Mouse (Mus musculus) T-helper 1 cell (primary cell): Measurements from ENCODE around the gene Ppm1l.

Experiments used
- in situ Hi-C: fragments of 300-600 bp; cut with MboI, MseI; formaldehyde crosslinking; loops from one replicate; pipeline ENCODE4 v1.15.1; 2025; ENCODE audit warnings: high pct_unique_total_duplicates

Ppm1l gene

GRCm38 (mm10) chr3:69316391-69317195 lies at the start of gene Ppm1l:
Gene Ppm1l, plus strand, starts transcription at chr3:69316861.
- in situ Hi-C loops: no loop called here

GRCm38 (mm10) chr3:69271812-69272211 lies 44.8 kb upstream of the Ppm1l start:
- in situ Hi-C loops: no loop called here

GRCm38 (mm10) chr3:69274018-69274663 lies 42.5 kb upstream of the Ppm1l start:
- in situ Hi-C loops: no loop called here

GRCm38 (mm10) chr3:69274664-69275312 lies 41.9 kb upstream of the Ppm1l start:
- in situ Hi-C loops: loop anchor here (25.0 kb wide), 1 partner anchor 1812 kb away; the partner anchor contains the start of gene Lxn

GRCm38 (mm10) chr3:69278648-69279047 lies 38.0 kb upstream of the Ppm1l start:
- in situ Hi-C loops: loop anchor here (25.0 kb wide), 1 partner anchor 1816 kb away; the partner anchor contains the start of gene Lxn

GRCm38 (mm10) chr3:69282406-69282805 lies 34.3 kb upstream of the Ppm1l start:
- in situ Hi-C loops: loop anchor here (25.0 kb wide), 1 partner anchor 1820 kb away; the partner anchor contains the start of gene Lxn

DNA sequence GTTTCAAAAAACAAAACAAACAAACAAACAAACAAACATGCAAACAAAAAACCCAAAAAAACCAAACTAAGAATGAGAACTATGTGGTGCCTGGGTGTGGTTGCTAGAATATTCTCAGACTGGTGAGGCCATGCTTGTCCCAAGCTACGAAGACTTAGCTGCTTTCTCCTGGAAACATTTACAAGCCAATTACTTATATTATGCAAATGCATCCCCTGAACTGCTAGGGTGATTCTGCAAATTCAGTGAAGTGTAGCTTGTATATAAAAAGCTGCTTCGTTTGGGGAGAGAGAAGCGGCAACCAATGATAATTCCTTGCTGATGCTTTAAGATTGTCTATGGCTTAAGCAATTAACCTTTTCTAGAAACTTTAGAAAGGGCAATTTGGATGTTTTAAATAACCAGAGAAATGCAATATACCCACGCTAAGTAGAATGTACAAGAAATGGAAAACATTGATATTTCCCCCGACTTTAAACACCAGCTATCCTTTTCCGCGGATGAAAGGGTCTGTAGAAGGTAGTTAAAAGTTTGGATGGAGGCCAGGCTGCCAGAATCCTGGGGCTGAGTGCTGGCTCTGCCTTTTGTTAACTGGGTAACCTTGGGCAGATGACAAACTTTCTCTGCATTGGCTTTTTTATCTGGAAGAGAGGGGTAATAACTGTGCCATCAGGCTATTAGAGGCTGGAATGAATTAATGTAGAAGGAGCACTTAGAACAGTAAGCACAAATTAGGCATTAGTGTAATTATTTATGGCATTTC lies 33.4 kb upstream of the Ppm1l start:
- in situ Hi-C loops: loop anchor here (25.0 kb wide), 1 partner anchor 1821 kb away; the partner anchor contains the start of gene Lxn

GRCm38 (mm10) chr3:69289833-69290232 lies 26.8 kb upstream of the Ppm1l start:
- in situ Hi-C loops: loop anchor here (25.0 kb wide), 1 partner anchor 1828 kb away; the partner anchor contains the start of gene Lxn

DNA sequence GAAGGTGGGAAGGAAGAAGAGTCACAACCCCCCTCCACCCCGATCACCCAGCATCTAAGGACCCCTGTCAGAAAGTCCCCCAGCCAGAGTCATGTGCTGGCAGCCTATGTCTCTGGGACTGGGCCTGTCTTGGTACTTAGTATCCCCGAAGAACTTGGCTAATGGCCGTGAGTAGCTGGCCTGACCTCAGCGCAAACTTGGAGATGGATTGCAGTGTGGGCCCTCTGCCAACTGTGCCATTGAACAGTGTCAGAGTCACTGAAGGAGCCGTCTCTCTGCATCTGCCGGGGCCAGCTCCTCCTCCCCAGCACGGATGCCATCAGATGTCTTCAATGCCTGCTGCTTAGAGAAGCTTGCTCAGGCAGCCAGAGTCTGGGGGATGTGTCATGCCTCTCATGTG lies 26.4 kb upstream of the Ppm1l start:
- in situ Hi-C loops: loop anchor here (25.0 kb wide), 1 partner anchor 1828 kb away; the partner anchor contains the start of gene Lxn

DNA sequence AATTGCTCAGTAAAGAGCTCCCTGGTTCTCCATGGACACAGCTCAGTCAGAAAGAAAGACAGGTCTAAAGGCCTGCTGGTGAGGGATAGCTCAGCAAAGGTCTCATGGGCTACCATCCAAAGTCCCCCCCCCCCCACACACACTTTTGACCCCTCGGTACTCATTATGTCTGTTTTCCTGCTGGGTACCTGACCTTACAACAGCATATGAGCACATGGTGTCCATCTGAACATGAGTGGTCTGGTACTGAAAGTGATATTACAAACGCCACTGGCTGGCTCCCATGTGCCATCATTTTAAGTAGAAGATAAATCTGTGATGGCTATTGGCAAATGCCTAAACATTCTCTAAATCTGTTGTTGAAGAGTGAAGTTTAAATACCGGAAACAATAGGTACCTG lies 25.8 kb upstream of the Ppm1l start:
- in situ Hi-C loops: loop anchor here (25.0 kb wide), 1 partner anchor 1829 kb away; the partner anchor contains the start of gene Lxn

GRCm38 (mm10) chr3:69292628-69293027 lies 24.0 kb upstream of the Ppm1l start:
- in situ Hi-C loops: loop anchor here (25.0 kb wide), 1 partner anchor 1830 kb away; the partner anchor contains the start of gene Lxn

DNA sequence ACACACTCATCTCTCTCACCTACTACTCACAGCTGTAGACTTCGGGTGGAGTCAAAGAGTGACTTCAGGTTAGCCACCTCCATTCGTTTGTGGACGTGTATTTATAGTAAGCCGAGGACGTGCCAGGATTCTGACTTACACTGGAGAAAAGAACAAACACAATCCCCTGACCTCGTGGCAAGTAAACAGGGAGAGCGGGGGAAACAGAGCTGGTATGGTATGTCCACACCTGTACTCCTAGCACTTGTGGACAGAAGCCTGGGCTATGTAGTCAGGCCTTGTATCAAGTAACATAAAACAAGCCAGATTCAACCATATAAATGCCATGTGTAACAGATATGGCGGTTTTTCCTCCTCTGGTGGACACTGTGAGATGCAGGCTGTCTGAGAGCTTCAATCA lies 20.4 kb upstream of the Ppm1l start:
- in situ Hi-C loops: loop anchor here (25.0 kb wide), 1 partner anchor 1834 kb away; the partner anchor contains the start of gene Lxn

- in situ Hi-C loops: no loop called here
Observed at GRCm38 (mm10) chr3:69300121-69300520, 16.5 kb upstream of the Ppm1l start.

DNA sequence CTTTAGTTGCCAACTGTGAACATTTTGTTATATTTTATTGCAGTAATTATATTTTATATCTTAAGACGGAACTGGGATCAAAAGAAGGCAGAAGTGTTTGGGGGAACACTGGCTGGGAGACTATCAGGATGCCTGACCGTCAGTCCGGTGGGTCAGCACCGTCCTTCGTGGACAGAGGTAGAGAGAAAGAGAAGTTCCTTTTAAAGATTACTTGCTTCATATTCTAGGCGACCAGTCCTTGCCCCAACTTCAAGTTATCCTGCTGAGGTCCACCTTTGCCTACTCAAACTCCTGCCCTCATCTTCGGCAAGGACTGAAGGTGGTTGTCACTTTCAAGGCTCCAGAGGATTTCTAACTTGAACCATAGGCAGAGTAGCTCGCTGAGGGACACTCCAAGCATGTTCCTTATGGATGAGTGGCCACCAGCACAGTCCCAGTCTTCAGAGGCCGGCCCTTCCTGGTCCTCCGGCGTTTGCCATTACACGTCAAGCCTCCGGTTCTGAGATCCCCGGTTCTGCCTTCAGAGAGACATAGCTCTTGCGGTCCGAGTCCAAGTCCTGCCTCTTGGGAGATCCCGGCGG lies 761 bp upstream of the Ppm1l start:
- in situ Hi-C loops: no loop called here

DNA sequence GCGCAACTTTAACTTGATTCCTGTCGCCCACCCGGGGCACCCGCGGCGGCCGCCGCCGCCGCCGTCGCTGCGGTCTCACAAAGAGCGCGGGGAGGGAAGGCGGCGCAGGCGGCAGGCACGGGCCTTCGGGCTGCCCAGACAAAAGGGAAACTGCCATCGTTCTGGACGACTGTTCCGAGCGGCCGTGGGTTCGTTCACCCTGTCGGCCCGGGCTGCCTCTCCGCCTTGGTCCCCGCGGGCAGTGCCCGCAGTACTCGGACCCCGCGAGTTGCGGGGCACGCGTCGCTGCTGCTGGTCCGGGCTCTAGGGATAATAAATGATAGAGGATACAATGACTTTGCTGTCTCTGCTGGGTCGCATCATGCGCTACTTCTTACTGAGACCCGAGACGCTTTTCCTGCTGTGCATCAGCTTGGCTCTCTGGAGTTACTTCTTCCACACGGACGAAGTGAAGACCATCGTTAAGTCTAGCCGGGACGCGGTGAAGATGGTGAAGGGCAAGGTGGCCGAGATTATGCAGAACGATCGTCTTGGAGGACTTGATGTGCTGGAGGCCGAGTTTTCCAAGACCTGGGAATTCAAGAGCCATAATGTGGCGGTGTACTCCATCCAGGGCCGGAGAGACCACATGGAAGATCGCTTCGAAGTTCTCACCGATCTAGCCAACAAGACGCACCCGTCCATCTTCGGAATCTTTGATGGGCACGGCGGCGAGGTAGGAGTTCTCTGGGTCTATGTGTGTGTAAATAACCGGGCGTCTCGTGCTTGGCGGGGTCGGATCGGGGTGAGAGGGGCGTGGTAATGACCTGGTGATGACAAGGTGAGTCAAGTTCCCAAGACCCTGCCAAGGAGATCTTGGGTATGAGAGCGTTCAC lies 827 bp downstream of the Ppm1l start:
- in situ Hi-C loops: no loop called here

GRCm38 (mm10) chr3:69318131-69318951 lies 1.7 kb downstream of the Ppm1l start:
- in situ Hi-C loops: no loop called here

DNA sequence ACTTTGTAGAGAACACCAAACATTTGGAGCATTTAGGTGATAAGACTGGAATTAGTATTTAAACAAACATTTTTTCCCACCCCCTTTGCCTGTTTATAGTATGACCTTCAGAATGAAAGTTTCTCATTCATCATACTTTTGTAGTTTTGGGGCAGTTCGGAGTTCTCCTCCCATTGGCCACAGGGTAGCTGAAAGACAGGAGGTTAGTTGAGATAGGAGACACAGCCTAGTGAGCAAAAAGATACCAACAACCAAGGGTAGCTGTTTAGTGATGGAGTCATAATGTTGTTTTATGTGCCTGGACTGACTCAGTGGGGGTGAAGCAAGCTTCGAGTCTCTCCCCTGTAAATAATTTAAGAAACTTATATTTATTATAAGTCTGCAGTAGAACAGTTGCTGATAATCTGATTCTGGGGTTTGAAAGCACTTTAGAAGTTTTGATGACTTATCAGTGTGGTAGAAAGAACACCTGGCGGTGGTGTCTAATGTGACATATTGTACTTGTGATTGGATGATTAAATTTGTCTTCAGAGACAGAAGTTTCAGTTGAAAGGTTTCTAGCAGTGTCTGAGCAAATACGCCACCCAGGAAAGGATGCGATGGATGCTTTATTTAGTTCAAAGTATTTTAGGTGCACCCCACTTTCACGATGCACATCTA lies 2.5 kb downstream of the Ppm1l start:
- in situ Hi-C loops: no loop called here

DNA sequence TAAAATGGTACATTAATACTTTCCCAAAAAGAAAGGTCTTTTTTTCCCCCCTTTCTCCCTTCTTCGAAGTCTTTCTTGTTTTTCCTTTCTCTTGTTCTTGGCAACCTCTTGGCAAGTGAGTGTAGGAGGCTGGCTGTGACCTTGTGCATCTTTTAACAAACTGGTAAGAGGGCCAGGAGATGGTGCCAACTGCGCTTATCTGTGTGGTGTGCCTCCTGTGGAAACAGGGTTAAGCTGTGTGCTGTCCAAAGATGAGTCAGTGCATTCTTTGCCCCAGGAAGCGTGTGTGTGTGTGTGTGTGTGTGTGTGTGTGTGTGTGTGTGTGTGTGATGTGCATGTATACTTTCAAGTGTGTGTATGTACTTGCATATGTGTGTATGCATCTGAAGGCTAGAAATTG lies 7.3 kb downstream of the Ppm1l start:
- in situ Hi-C loops: no loop called here
